Mouse (Mus musculus): ENCODE data around the gene Gstt4. TPM values are rescaled to one million over a fixed set of nuclear protein-coding genes. Genes with fewer than 3 reads are reported as not detected.

Gstt4 gene
- polyA plus RNA-seq, 1 experiment from 2014 or later: not detected

DNA sequence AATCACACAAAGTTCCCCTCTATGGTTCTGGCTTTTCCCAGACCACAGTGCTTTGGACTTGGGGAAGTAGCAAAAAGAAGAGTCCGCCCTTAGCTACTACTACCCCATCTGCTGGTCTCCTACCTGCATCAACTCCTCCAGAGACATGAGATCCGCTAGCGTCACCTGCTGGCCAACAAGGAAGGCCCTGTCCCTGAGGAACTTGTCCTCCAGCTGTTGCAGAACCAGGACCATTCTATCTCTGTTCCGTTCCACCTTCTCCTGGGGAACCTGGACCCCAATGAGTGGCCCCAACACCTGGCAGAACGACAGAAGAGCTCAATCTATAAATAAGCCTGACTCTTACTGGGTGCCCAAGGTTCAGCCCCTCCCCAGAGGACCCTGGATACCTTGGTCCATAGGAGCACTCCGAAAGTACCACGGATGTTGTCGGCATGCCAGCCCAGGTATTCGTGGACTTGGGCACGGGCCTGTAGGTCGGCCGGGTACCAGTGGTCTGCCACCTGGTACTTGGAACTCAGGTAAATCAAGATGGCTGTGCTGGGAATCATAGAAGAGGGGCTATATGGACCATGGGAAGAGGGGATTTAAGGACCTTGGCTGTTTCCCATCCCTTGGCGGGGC lies 10.0 kb upstream of the Gstt4 start:
- no peaks in the 10 kb centered on the region for H3K9me3 ChIP-seq (replicated peaks; ENCODE audit: control insufficient read depth, low read length)
- no peak overlapping the region for H3K27ac ChIP-seq (ENCODE audit: low read length)
- ATAC-seq (ENCODE audit: low read depth): no peak
- 48% methylated on average over 13 of the region's 13 CpGs for WGBS (ENCODE audit: insufficient replicate concordance)
- peaks cover 37% of the 10 kb centered on the region for H3K4me1 ChIP-seq (ENCODE audit: control insufficient read depth, low read depth, low read length)
- H3K4me2 ChIP-seq (ENCODE audit: low read depth, low read length): peak overlapping the region; percentile 93; the same call in 1 of the 2 replicates
- H3K9ac ChIP-seq (ENCODE audit: low read depth, low read length): no peak overlapping the region
- no peaks in the 10 kb centered on the region for H3K36me3 ChIP-seq (ENCODE audit: control insufficient read depth, insufficient read depth)
- no peak overlapping the region for H3K4me3 ChIP-seq (ENCODE audit: low read depth, low read length)
- peaks cover 14% of the 10 kb centered on the region for H3K27me3 ChIP-seq (ENCODE audit: control insufficient read depth, insufficient read depth, low read depth, low read length)

DNA sequence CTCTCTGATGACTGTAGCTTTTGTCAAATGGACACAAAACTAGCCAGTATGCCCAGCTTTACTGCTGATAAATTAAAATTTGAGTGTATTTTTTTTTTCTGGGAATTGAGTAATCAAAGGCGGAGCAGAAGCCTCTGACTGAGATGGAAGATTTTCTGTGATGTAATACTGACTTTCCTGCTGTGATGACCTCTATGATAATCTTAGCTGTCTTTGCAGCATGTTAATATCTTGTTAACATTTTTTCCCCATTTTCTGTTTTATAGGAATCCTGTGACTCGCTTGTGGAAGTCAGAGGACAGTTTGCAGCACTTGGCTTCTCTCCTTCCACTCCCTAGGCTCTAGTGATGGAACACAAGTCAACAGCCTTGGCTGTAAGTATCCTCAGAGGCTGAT lies 7.9 kb upstream of the Gstt4 start:
- 62% methylated on average over 2 of the region's 2 CpGs for WGBS (ENCODE audit: insufficient replicate concordance)
- no peak overlapping the region for H3K4me2 ChIP-seq (ENCODE audit: low read depth, low read length)
- no peaks in the 10 kb centered on the region for H3K9me3 ChIP-seq (replicated peaks; ENCODE audit: control insufficient read depth, low read length)
- H3K27ac ChIP-seq (ENCODE audit: low read length): no peak overlapping the region
- no peak overlapping the region for H3K9ac ChIP-seq (ENCODE audit: low read depth, low read length)
- H3K27me3 ChIP-seq (ENCODE audit: control insufficient read depth, insufficient read depth, low read depth, low read length): peaks cover 14% of the 10 kb centered on the region
- no peak for ATAC-seq (ENCODE audit: low read depth)
- no peaks in the 10 kb centered on the region for H3K36me3 ChIP-seq (ENCODE audit: control insufficient read depth, insufficient read depth)
- no peak overlapping the region for H3K4me3 ChIP-seq (ENCODE audit: low read depth, low read length)
- peaks cover 20% of the 10 kb centered on the region for H3K4me1 ChIP-seq (ENCODE audit: control insufficient read depth, low read depth, low read length)

DNA sequence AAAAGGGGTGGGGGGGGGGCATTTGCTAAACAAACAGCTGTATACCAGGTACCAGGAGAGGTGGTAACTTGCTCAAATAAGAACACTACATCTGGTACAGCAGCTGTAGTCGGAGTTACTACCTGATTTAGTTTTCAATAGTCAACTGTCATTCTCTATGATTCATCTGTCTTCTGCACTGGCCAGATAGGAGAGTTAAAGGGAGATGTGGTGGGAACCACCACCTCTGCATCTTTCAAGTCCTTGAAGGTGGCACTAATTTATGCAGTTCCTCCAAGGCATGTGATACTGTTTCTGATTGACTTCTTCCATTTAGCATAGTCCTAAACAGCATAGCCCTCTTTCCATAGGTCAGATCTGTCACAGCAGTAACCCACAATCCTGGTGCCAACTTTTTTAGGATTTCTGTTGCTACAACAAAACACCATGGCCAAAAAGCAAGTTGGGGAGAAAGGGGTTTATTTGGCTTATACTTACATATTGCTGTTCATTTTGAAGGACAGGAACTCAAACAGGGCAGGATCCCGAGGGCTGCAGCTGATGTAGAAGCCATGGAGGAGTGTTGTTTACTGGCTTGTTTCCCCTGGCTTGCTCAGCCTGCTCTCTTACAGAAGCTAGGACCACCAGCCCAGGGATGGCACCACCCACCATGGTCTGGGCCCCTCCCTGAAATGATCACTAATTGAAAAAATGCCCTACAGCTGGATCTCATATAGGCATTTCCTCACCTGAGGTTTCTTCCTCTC lies 7.4 kb upstream of the Gstt4 start:
- H3K27ac ChIP-seq (ENCODE audit: low read length): no peak overlapping the region
- WGBS (ENCODE audit: insufficient replicate concordance): 57% methylated on average over 2 of the region's 2 CpGs

GRCm38 (mm10) chr10:75828500-75828931 lies 6.2 kb upstream of the Gstt4 start:
- Histone ChIP-seq H3K4me2 (ENCODE audit: low read depth, low read length) (no peak overlapping the region), H3K9me3 (replicated peaks; ENCODE audit: control insufficient read depth, low read length) (no peaks in the 10 kb centered on the region), H3K4me3 (ENCODE audit: low read depth, low read length) (no peak overlapping the region), H3K27ac (ENCODE audit: low read length) (no peak overlapping the region), H3K36me3 (ENCODE audit: control insufficient read depth, insufficient read depth) (no peaks in the 10 kb centered on the region), H3K9ac (ENCODE audit: low read depth, low read length) (no peak overlapping the region), H3K27me3 (ENCODE audit: control insufficient read depth, insufficient read depth, low read depth, low read length) (peaks cover 3% of the 10 kb centered on the region), H3K4me1 (ENCODE audit: control insufficient read depth, low read depth, low read length) (peaks cover 2% of the 10 kb centered on the region)
- peak; percentile 37; the same call in 1 of the 2 replicates for ATAC-seq (ENCODE audit: low read depth)

More for the DNA sequence above, 7.4 kb upstream of the Gstt4 start:
- no peaks in the 10 kb centered on the region for H3K9me3 ChIP-seq (replicated peaks; ENCODE audit: control insufficient read depth, low read length)
- H3K4me2 ChIP-seq (ENCODE audit: low read depth, low read length): no peak overlapping the region
- no peak for ATAC-seq (ENCODE audit: low read depth)
- no peaks in the 10 kb centered on the region for H3K36me3 ChIP-seq (ENCODE audit: control insufficient read depth, insufficient read depth)
- H3K9ac ChIP-seq (ENCODE audit: low read depth, low read length): no peak overlapping the region
- peaks cover 14% of the 10 kb centered on the region for H3K4me1 ChIP-seq (ENCODE audit: control insufficient read depth, low read depth, low read length)
- H3K27me3 ChIP-seq (ENCODE audit: control insufficient read depth, insufficient read depth, low read depth, low read length): peaks cover 14% of the 10 kb centered on the region
- no peak overlapping the region for H3K4me3 ChIP-seq (ENCODE audit: low read depth, low read length)

- Histone ChIP-seq H3K27me3 (ENCODE audit: control insufficient read depth, insufficient read depth, low read depth, low read length) (no peaks in the 10 kb centered on the region), H3K4me2 (ENCODE audit: low read depth, low read length) (no peak overlapping the region), H3K9ac (ENCODE audit: low read depth, low read length) (no peak overlapping the region), H3K27ac (ENCODE audit: low read length) (no peak overlapping the region), H3K9me3 (replicated peaks; ENCODE audit: control insufficient read depth, low read length) (no peaks in the 10 kb centered on the region), H3K4me3 (ENCODE audit: low read depth, low read length) (no peak overlapping the region), H3K4me1 (ENCODE audit: control insufficient read depth, low read depth, low read length) (no peaks in the 10 kb centered on the region), H3K36me3 (ENCODE audit: control insufficient read depth, insufficient read depth) (no peaks in the 10 kb centered on the region)
- 84% methylated on average over 4 of the region's 4 CpGs for WGBS (ENCODE audit: insufficient replicate concordance)
- no peak for ATAC-seq (ENCODE audit: low read depth)
Observed at GRCm38 (mm10) chr10:75827668-75828360, 5.5 kb upstream of the Gstt4 start.

GRCm38 (mm10) chr10:75824530-75824929 lies 2.2 kb upstream of the Gstt4 start:
- WGBS (ENCODE audit: insufficient replicate concordance): 45% methylated on average over 4 of the region's 4 CpGs
- no peak overlapping the region for H3K9ac ChIP-seq (ENCODE audit: low read depth, low read length)
- H3K27ac ChIP-seq (ENCODE audit: low read length): no peak overlapping the region

GRCm38 (mm10) chr10:75823782-75824181 lies 1.4 kb upstream of the Gstt4 start:
- Histone ChIP-seq H3K9ac (ENCODE audit: low read depth, low read length) (no peak overlapping the region), H3K27ac (ENCODE audit: low read length) (no peak overlapping the region), H3K4me3 (ENCODE audit: low read depth, low read length) (no peak overlapping the region), H3K27me3 (ENCODE audit: control insufficient read depth, insufficient read depth, low read depth, low read length) (no peaks in the 10 kb centered on the region), H3K4me2 (ENCODE audit: low read depth, low read length) (no peak overlapping the region), H3K4me1 (ENCODE audit: control insufficient read depth, low read depth, low read length) (no peaks in the 10 kb centered on the region), H3K36me3 (ENCODE audit: control insufficient read depth, insufficient read depth) (no peaks in the 10 kb centered on the region), H3K9me3 (replicated peaks; ENCODE audit: control insufficient read depth, low read length) (no peaks in the 10 kb centered on the region)
- ATAC-seq (ENCODE audit: low read depth): no peak
- 65% methylated on average over 1 of the region's 1 CpGs for WGBS (ENCODE audit: insufficient replicate concordance)

More at GRCm38 (mm10) chr10:75824530-75824929, 2.2 kb upstream of the Gstt4 start:
- no peak for ATAC-seq (ENCODE audit: low read depth)
- Histone ChIP-seq H3K9me3 (replicated peaks; ENCODE audit: control insufficient read depth, low read length) (no peaks in the 10 kb centered on the region), H3K4me1 (ENCODE audit: control insufficient read depth, low read depth, low read length) (no peaks in the 10 kb centered on the region), H3K36me3 (ENCODE audit: control insufficient read depth, insufficient read depth) (no peaks in the 10 kb centered on the region), H3K4me2 (ENCODE audit: low read depth, low read length) (no peak overlapping the region), H3K27me3 (ENCODE audit: control insufficient read depth, insufficient read depth, low read depth, low read length) (no peaks in the 10 kb centered on the region), H3K4me3 (ENCODE audit: low read depth, low read length) (no peak overlapping the region)

DNA sequence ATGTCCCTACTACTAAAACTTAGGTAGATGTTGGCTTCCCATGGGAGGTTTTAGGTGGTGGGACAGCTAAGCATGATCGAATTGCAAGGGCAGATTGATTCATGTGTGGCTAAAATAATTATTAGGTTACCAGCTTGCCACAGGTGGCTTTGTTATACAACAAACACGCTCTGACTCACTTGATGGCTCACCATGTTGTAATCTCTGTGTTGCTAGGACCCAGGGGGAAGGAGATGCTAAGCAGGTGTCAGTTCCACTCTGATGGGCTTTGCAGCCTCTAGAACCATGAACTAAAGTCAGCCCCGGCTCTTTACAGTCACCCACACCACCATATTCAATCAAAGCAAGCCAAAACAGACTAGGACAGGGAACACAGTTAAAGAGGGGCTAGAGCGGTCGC lies 2.5 kb downstream of the Gstt4 start:
- Histone ChIP-seq H3K4me3 (ENCODE audit: low read depth, low read length) (no peak overlapping the region), H3K27ac (ENCODE audit: low read length) (no peak overlapping the region), H3K9me3 (replicated peaks; ENCODE audit: control insufficient read depth, low read length) (no peaks in the 10 kb centered on the region), H3K36me3 (ENCODE audit: control insufficient read depth, insufficient read depth) (no peaks in the 10 kb centered on the region), H3K4me1 (ENCODE audit: control insufficient read depth, low read depth, low read length) (no peaks in the 10 kb centered on the region), H3K27me3 (ENCODE audit: control insufficient read depth, insufficient read depth, low read depth, low read length) (no peaks in the 10 kb centered on the region), H3K4me2 (ENCODE audit: low read depth, low read length) (no peak overlapping the region), H3K9ac (ENCODE audit: low read depth, low read length) (no peak overlapping the region)
- no peak for ATAC-seq (ENCODE audit: low read depth)
- WGBS (ENCODE audit: insufficient replicate concordance): 65% methylated on average over 5 of the region's 5 CpGs

- Histone ChIP-seq H3K4me1 (ENCODE audit: control insufficient read depth, low read depth, low read length) (no peaks in the 10 kb centered on the region), H3K4me2 (ENCODE audit: low read depth, low read length) (no peak overlapping the region), H3K27me3 (ENCODE audit: control insufficient read depth, insufficient read depth, low read depth, low read length) (no peaks in the 10 kb centered on the region), H3K27ac (ENCODE audit: low read length) (no peak overlapping the region), H3K36me3 (ENCODE audit: control insufficient read depth, insufficient read depth) (no peaks in the 10 kb centered on the region), H3K4me3 (ENCODE audit: low read depth, low read length) (no peak overlapping the region), H3K9ac (ENCODE audit: low read depth, low read length) (no peak overlapping the region), H3K9me3 (replicated peaks; ENCODE audit: control insufficient read depth, low read length) (no peaks in the 10 kb centered on the region)
- WGBS (ENCODE audit: insufficient replicate concordance): 52% methylated on average over 10 of the region's 10 CpGs
- no peak for ATAC-seq (ENCODE audit: low read depth)
Observed at GRCm38 (mm10) chr10:75818641-75819040, 3.7 kb downstream of the Gstt4 start.

Measured in liver, embryonic 16.5 days (tissue).